Mouse (Mus musculus): ENCODE measurements around the gene Gm10220. TPM values are rescaled to one million over a fixed set of nuclear protein-coding genes. Genes with fewer than 3 reads are reported as not detected.

The Gm10220 gene
- not detected in 2 replicates for total RNA-seq (2023)

GRCm38 (mm10) chr5:26121321-26121720, at the start of gene Gm10220:
Gene Gm10220, minus strand, starts transcription at chr5:26121421.

GRCm38 (mm10) chr5:26105262-26105661, 16.0 kb downstream of the Gm10220 start, which contains the start of gene 5031410I06Rik:
Gene 5031410I06Rik, minus strand, starts transcription at chr5:26105362.

GRCm38 (mm10) chr5:26089191-26089590, 32.0 kb downstream of the Gm10220 start, which contains the start of gene Gm10471:
Gene Gm10471, minus strand, starts transcription at chr5:26089291.

Other genes with a start within 250 kb of the Gm10220 start
- not detected in 2 replicates for gene Gm21663, start 179.0 kb downstream of the Gm10220 start, total RNA-seq (2023)
- gene Gm21671, start 167.0 kb downstream of the Gm10220 start, total RNA-seq (2023), result not detected in 2 replicates
- not detected in 2 replicates for gene Gm21680, start 148.8 kb downstream of the Gm10220 start, total RNA-seq (2023)
- not detected in 2 replicates for gene Gm21698, start 132.8 kb downstream of the Gm10220 start, total RNA-seq (2023)
- gene Gm1979, start 116.6 kb downstream of the Gm10220 start, total RNA-seq (2023), result not detected in 2 replicates
- gene Gm5862, start 98.5 kb downstream of the Gm10220 start, total RNA-seq (2023), result not detected in 2 replicates
- not detected in 2 replicates for gene Speer4a, start 81.9 kb downstream of the Gm10220 start, total RNA-seq (2023)
- not detected in 2 replicates for gene Gm7347, start 62.8 kb downstream of the Gm10220 start, total RNA-seq (2023)
- gene Gm10471, start 32.1 kb downstream of the Gm10220 start, total RNA-seq (2023), result not detected in 2 replicates
- gene 5031410I06Rik, start 16.1 kb downstream of the Gm10220 start, total RNA-seq (2023), result not detected in 2 replicates
- not detected in 2 replicates for gene Gm7361, start 136.3 kb upstream of the Gm10220 start, total RNA-seq (2023)

Data from neutrophil, adult 65 days (primary cell).